Mouse (Mus musculus) megakaryocyte, embryonic 14.5 days (primary cell): ENCODE data around the gene Ccdc83. TPM values are rescaled to one million over a fixed set of nuclear protein-coding genes. Genes with fewer than 3 reads are reported as not detected.

Experiments
- H3K27me3 ChIP-seq: replicated peaks from 2 replicates; pipeline ENCODE3; 2012; ENCODE audit warnings: inconsistent platforms
- H3K36me3 ChIP-seq: replicated peaks from 2 replicates; pipeline ENCODE3; 2012; ENCODE audit warnings: low read length, inconsistent platforms, mixed read lengths
- H3K4me1 ChIP-seq: 2 replicates; pipeline ENCODE4 v1.6.1; 2012; ENCODE audit warnings: inconsistent platforms
- H3K4me3 ChIP-seq: replicated peaks from 2 replicates; pipeline ENCODE3; 2012; ENCODE audit warnings: moderate library complexity, mild to moderate bottlenecking, inconsistent platforms
- H3K9me3 ChIP-seq: 2 replicates; pipeline ENCODE4 v1.6.1; 2012; ENCODE audit warnings: inconsistent platforms
- FLI1 ChIP-seq: IDR thresholded peaks from 2 replicates; pipeline ENCODE4 v1.6.1; 2012; ENCODE audit warnings: low read length, inconsistent platforms, mixed read lengths
- GATA1 ChIP-seq: IDR thresholded peaks from 3 replicates; pipeline ENCODE4 v1.6.1; 2012; ENCODE audit warnings: mixed read lengths, low read length, inconsistent platforms, borderline replicate concordance
- polyA plus RNA-seq: library from polyadenylated mRNA; stranded (reverse); fragments of >175 nt; gene quantifications from 2 replicates; pipeline ENCODE4 v1.2.3, GENCODE M21; 2012; ENCODE audit warnings: low replicate concordance; ENCODE audit not compliant: insufficient read depth

Ccdc83 gene
- polyA plus RNA-seq, 1 experiment: not detected

- Histone ChIP-seq H3K27me3 (peaks cover 3% of the 10 kb centered on the region), H3K4me3 (no peak overlapping the region), H3K9me3 (no peaks in the 10 kb centered on the region), H3K4me1 (peaks cover 3% of the 10 kb centered on the region; the same call in 1 of the 2 replicates), H3K36me3 (no peaks in the 10 kb centered on the region)
- TF ChIP-seq FLI1 (no peak), GATA1 (no peak)
Measured at GRCm38 (mm10) chr7:90221487-90221886, 44.1 kb downstream of the Ccdc83 start.

GRCm38 (mm10) chr7:90218122-90218521, 47.5 kb downstream of the Ccdc83 start:
- Histone ChIP-seq H3K4me1 (peaks cover 9% of the 10 kb centered on the region), H3K27me3 (no peaks in the 10 kb centered on the region), H3K36me3 (no peaks in the 10 kb centered on the region), H3K4me3 (no peak overlapping the region), H3K9me3 (no peaks in the 10 kb centered on the region)
- TF ChIP-seq FLI1 (no peak), GATA1 (no peak)

- Histone ChIP-seq H3K36me3 (no peaks in the 10 kb centered on the region), H3K27me3 (no peaks in the 10 kb centered on the region), H3K9me3 (no peaks in the 10 kb centered on the region), H3K4me3 (no peak overlapping the region), H3K4me1 (peaks cover 11% of the 10 kb centered on the region)
- TF ChIP-seq GATA1 (no peak), FLI1 (no peak)
Measured at GRCm38 (mm10) chr7:90216511-90216910, 49.1 kb downstream of the Ccdc83 start.

GRCm38 (mm10) chr7:90210947-90211346, 54.6 kb downstream of the Ccdc83 start:
- Histone ChIP-seq H3K4me1 (peaks cover 34% of the 10 kb centered on the region), H3K9me3 (no peaks in the 10 kb centered on the region), H3K27me3 (no peaks in the 10 kb centered on the region), H3K36me3 (peaks cover 49% of the 10 kb centered on the region), H3K4me3 (no peak overlapping the region)
- no peak for TF ChIP-seq FLI1
- no peak for TF ChIP-seq GATA1

GRCm38 (mm10) chr7:90210116-90210515, 55.5 kb downstream of the Ccdc83 start:
- H3K27me3 ChIP-seq: no peaks in the 10 kb centered on the region
- peaks cover 35% of the 10 kb centered on the region for H3K4me1 ChIP-seq
- no peak overlapping the region for H3K4me3 ChIP-seq
- no peaks in the 10 kb centered on the region for H3K9me3 ChIP-seq
- no peak for TF ChIP-seq GATA1
- TF ChIP-seq FLI1: no peak
- peaks cover 55% of the 10 kb centered on the region for H3K36me3 ChIP-seq

- Histone ChIP-seq H3K4me1 (peaks cover 64% of the 10 kb centered on the region), H3K27me3 (no peaks in the 10 kb centered on the region), H3K9me3 (no peaks in the 10 kb centered on the region), H3K36me3 (peaks cover 89% of the 10 kb centered on the region), H3K4me3 (peak overlapping the region; percentile 8)
- TF ChIP-seq GATA1: no peak
- TF ChIP-seq FLI1: no peak
Measured at GRCm38 (mm10) chr7:90203914-90204313, 61.7 kb downstream of the Ccdc83 start.

GRCm38 (mm10) chr7:90201877-90202465, 63.6 kb downstream of the Ccdc83 start:
- no peak overlapping the region for H3K4me3 ChIP-seq

GRCm38 (mm10) chr7:90200251-90200650, 65.3 kb downstream of the Ccdc83 start:
- H3K4me3 ChIP-seq: no peak overlapping the region
- no peaks in the 10 kb centered on the region for H3K27me3 ChIP-seq
- no peaks in the 10 kb centered on the region for H3K9me3 ChIP-seq
- peaks cover 90% of the 10 kb centered on the region for H3K36me3 ChIP-seq
- TF ChIP-seq FLI1 (no peak), GATA1 (no peak)
- peaks cover 53% of the 10 kb centered on the region for H3K4me1 ChIP-seq

More at GRCm38 (mm10) chr7:90201877-90202465, 63.6 kb downstream of the Ccdc83 start:
- no peak for TF ChIP-seq FLI1
- no peak for TF ChIP-seq GATA1
- peaks cover 88% of the 10 kb centered on the region for H3K36me3 ChIP-seq
- peaks cover 64% of the 10 kb centered on the region for H3K4me1 ChIP-seq
- H3K27me3 ChIP-seq: no peaks in the 10 kb centered on the region
- H3K9me3 ChIP-seq: no peaks in the 10 kb centered on the region

GRCm38 (mm10) chr7:90180635-90181034, 84.9 kb downstream of the Ccdc83 start:
- peaks cover 90% of the 10 kb centered on the region for H3K36me3 ChIP-seq
- no peaks in the 10 kb centered on the region for H3K27me3 ChIP-seq

GRCm38 (mm10) chr7:90175576-90175975, 90.0 kb downstream of the Ccdc83 start:
- peaks cover 11% of the 10 kb centered on the region; the same call in 1 of the 2 replicates for H3K4me1 ChIP-seq
- no peaks in the 10 kb centered on the region for H3K27me3 ChIP-seq
- no peak overlapping the region for H3K4me3 ChIP-seq
- peaks cover 90% of the 10 kb centered on the region for H3K36me3 ChIP-seq
- TF ChIP-seq GATA1: no peak
- no peak for TF ChIP-seq FLI1
- no peaks in the 10 kb centered on the region for H3K9me3 ChIP-seq

More at GRCm38 (mm10) chr7:90180635-90181034, 84.9 kb downstream of the Ccdc83 start:
- TF ChIP-seq FLI1 (no peak), GATA1 (no peak)
- Histone ChIP-seq H3K9me3 (no peaks in the 10 kb centered on the region), H3K4me3 (no peak overlapping the region), H3K4me1 (peaks cover 14% of the 10 kb centered on the region; the same call in 1 of the 2 replicates)

Other genes starting within 250 kb of the Ccdc83 start
- gene Picalm, start 135.6 kb downstream of the Ccdc83 start, polyA plus RNA-seq: 16.1 and 47.5 TPM in 2 replicates
- gene Sytl2, start 36.5 kb upstream of the Ccdc83 start, polyA plus RNA-seq: 0.37 and 0.84 TPM in 2 replicates
- 0.41 TPM in 1 of 2 replicates, not detected in the other for gene Ccdc89, start 160.8 kb upstream of the Ccdc83 start, polyA plus RNA-seq
- 17.3 and 18.7 TPM in 2 replicates for gene Crebzf, start 177.0 kb upstream of the Ccdc83 start, polyA plus RNA-seq
- gene Tmem126a, start 191.5 kb upstream of the Ccdc83 start, polyA plus RNA-seq: 3.2 and 9.4 TPM in 2 replicates
- gene Tmem126b, start 210.2 kb upstream of the Ccdc83 start, polyA plus RNA-seq: 2.0 TPM in 1 of 2 replicates, not detected in the other
- gene Dlg2, start 210.9 kb upstream of the Ccdc83 start, polyA plus RNA-seq: 4.1 and 5.8 TPM in 2 replicates